Mouse (Mus musculus): ENCODE measurements at regions not wholly inside any gene's neighbourhood (a gene's known extent, or its start where the extent isn't known, plus 50 kb on each side); places are given as distances from the start of the nearest gene placed in this dataset.
"Not testable (repeated sequence)": the region's sequence is repeated elsewhere in the genome, so short reads cannot be mapped to it uniquely, and the experiment has no call there.

- DNase-seq (ENCODE audit: low spot score): no peak
Measured at GRCm38 (mm10) chr14:59075845-59076745, 66.6 kb downstream of the 1700129C05Rik start.

DNA sequence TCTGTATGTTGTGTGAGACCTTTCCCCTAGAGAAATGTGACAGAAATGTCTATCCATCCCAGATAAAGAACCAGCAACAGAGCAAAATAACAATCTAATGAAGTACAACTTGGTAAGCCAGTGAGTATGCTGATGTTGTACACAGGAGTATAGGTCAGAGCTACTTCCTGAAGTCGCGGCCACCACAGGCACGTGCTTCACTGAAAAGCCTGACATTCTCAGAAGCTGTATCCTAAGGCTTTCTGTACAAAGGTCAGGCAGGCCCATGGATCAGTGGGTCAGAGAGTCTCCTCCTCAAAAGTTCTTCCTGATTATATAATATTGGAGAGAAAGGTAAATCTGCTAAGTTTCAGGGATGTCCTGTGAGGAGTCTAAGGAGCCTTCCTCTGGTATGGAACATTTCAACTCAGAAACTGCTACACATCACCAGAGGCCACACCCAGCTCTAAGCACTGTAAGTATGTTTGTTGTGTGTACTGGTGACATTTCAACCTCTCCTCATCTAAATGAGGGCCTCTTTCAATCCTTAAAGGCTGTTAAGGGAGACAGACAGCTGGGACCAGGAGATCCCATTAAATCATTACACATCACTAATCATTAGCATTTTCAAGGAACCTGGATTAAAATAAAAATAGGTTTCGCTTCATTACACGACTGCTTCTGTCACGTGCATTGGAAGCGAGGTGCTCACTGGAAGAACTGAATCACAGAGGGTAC is 70.2 kb downstream of the 1700129C05Rik start:
- no peak for DNase-seq (ENCODE audit: low spot score)

- no peak for DNase-seq (ENCODE audit: low spot score)
Measured at GRCm38 (mm10) chr14:59070056-59070455, 72.6 kb downstream of the 1700129C05Rik start.

DNA sequence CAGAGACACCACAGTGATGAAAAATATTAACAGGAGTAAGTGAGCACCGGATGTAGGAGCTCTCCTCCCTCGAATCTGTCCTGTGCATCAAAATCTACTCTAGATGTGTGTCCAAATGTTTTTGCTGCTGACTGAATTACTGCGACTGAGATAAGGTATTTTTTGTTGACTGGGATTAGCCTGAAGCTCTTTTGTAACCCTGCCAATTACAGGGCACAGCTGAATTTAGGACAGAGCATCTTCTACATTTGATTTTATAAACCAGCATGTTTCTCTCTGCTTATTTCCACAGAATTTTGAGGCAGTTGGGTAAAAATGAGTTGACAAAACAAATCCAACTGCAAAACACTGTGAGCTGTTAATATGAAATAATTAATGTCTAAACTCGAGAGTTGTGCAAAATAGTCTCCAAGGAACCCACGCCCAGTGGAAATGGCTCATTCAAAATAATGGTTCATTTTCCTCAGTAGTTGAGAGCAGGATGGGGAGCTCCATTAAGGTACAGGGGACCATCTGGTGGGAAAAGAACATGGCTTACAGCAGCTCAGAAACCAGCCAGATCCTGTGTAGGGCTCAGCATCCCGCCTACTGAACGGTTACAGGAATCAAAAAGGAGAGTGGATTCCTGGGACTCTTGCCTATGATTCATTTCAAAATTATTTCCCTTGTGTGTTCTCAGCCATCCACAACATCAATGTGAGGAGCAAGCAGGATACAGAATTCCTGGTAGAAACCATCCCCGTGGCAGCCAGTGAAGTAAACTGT is 76.1 kb downstream of the 1700129C05Rik start:
- DNase-seq (ENCODE audit: low spot score): no peak

DNA sequence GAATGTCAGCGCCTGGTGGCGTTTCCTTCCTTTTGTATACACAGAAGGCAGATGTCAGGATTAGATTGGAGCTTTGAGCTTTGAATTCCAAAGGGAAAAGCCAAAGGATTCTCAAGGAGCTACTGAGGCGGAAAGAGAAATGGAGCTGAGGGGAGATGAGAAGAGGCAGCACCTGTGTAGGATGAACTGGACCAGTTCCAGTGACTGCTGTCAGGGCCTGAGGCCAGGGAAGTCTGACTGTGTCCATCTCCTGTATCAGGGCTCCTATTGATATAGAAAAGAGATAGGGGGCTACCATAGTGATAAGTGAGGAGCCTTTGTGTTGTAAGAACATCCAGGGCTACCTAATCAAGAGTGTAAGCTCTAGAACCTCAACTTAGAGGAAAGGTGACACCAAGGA is 79.5 kb downstream of the 1700129C05Rik start:
- DNase-seq (ENCODE audit: low spot score): no peak

DNA sequence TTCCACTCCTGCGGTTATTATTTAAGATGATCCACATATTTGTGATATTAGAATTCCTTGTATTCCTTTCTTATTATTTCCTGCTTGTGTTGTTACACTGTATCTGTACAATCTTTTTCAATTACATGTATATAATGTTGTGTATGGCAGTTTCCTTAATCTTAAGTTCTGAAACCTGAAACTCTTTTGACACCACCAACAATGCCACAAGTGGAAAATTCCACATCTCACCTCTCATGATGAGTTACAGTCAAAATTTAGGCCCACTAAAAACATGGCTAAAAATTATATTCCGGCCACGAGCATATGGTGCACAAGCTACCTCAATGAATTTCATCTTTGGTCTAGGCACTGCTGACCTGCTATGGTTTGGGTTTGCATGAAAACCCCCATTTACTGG is 85.9 kb downstream of the 1700129C05Rik start:
- no peak for DNase-seq (ENCODE audit: low spot score)

DNA sequence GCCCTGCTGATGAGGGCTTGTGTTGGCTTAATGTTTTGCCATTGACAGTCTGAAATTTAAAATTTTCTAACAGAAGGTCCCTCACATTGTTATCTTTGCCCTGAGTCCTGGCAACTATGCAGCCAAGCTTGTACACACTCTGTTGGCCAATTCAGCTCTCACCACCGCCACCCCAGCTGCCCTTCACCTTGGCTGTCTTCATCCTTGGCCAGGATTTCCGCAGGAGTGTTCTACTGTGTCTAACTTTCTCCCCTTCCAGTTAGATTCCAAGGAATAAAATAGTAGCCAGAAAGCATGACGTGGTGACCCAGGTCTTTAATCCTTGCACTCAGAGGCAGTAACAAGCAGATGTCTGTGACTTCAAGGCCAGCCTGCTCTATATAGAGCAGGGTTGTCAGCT is 87.4 kb downstream of the 1700129C05Rik start:
- no peak for DNase-seq (ENCODE audit: low spot score)

GRCm38 (mm10) chr14:59052421-59052820 is 90.3 kb downstream of the 1700129C05Rik start:
- DNase-seq (ENCODE audit: low spot score): no peak

DNA sequence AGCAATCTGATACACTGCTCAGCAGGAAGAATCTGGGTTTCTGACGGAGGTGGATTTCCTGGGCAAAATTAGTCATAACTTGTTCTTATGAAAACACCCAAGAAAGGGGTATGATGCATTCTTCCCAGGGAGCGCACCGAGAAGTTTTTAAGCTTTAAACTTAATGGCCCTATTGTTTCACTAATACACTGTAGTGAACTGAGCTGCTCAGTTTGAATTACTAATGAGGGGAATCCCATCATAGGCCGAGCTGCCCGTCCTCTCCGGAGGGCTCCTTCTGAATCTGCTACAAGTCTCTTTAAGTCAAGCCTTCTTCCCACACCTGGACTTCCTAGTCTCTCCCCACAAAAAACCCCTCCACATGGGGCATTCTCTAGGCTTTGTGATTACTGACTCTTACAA is 91.2 kb downstream of the 1700129C05Rik start:
- DNase-seq (ENCODE audit: low spot score): no peak

- DNase-seq (ENCODE audit: low spot score): no peak
Measured at GRCm38 (mm10) chr14:59045687-59046086, 97.0 kb downstream of the 1700129C05Rik start.

- DNase-seq (ENCODE audit: low spot score): no peak
Measured at GRCm38 (mm10) chr14:59045235-59045634, 97.5 kb downstream of the 1700129C05Rik start.

- DNase-seq (ENCODE audit: low spot score): no peak
Measured at GRCm38 (mm10) chr14:59042152-59042551, 100.5 kb downstream of the 1700129C05Rik start.

DNA sequence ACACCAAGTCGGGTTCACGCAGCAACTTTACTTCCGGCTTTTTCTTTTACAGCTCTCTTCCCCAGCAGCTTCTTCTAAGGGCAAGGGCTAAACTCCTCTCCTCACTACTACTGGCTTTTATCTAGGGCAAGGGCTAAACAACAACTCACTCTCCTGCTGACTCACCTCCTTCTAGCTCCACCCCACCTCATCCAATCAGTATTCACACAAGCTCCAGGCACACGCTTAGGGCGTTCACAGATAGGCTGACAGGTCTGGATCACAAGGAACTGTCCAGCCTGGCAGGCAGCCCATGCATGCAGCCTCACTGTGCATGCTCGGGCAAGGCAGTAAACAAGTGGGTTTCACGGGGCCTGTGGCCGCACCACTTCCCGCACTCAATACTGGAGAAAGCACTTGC is 116.9 kb downstream of the 1700129C05Rik start:
- DNase-seq (ENCODE audit: low spot score): not testable (repeated sequence)

DNA sequence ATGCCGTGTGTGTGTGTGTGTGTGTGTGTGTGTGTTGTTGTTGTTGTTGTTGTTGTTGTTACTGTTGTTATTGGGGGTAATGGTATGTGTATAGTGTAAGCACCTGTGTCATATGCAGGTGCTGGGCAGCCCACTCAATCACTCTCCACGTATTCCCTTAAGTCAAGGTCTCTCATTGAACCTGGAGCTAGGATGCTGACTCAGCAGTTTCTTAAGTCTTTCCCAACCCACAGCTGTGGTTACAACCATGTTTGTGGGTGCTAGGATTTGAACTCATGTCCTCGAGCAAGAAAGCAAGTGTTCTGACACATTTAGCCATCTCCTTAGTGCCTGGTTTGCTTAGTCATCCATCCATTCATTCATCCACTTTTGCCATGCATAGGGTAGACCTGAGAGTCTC is 133.2 kb downstream of the 1700129C05Rik start:
- DNase-seq (ENCODE audit: low spot score): no peak

GRCm38 (mm10) chr14:58999106-58999778 is 143.5 kb downstream of the 1700129C05Rik start:
- DNase-seq (ENCODE audit: low spot score): no peak

DNA sequence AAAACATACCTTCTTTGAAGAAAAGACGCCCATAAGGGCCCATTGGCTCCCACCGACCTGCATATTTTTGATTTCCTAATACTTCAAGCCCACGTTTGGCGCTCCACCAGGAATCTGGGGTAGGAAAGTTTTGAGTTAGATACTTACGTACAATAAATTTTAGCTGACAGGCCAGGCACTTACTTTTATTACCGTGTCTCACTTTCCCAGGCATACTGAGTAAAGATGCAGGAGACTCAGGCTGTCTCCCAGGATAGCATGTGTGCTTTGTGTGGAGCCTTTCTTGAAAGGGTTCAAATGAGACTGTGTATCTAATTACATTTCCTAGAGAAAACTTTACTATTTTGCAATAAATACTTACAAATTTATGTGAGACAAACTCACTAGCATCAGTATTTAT is 147.7 kb downstream of the 1700129C05Rik start:
- no peak for DNase-seq (ENCODE audit: low spot score)

GRCm38 (mm10) chr14:58989644-58990217 is 153.0 kb downstream of the 1700129C05Rik start:
- DNase-seq (ENCODE audit: low spot score): no peak

- DNase-seq (ENCODE audit: low spot score): no peak
Measured at GRCm38 (mm10) chr14:58987688-58988087, 155.0 kb downstream of the 1700129C05Rik start.

DNA sequence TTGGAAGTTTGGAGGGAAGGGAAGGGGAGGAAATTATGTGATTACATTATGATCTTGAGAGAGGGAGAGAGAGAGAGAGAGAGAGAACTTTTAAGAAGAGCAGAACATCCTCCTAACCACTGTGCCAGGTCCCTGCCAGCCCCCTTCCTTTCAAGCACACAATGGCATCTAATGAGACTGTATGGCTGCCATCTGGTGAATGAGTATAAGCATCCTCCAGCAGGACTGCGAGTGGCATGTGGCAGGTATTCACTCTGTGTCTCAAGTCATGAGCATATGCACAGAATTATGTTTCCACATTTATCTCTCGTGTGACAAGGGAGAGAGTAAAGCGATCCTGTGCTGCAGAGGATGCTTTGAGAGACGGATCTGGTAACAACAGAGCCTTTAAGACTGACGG is 156.9 kb downstream of the 1700129C05Rik start:
- no peak for DNase-seq (ENCODE audit: low spot score)

DNA sequence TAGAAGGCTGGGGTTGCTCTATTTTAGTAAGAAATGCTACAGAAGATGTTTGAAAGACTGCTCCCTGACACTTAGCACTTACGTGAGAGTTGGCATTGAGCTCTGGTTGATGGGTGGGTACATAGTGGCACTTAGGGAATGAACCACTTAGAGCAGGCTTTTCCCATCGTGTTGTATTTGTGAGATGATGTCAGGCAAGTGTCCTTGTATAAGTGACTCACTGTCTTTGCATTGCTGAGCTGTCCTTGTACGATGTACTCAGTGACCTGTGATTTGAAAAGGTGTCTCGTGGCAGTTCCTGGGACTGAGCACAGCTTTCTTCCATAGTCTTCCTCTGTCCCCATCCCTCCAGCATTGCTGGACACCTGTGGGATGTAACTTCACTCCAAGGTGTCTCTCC is 165.9 kb downstream of the 1700129C05Rik start:
- DNase-seq (ENCODE audit: low spot score): no peak

DNA sequence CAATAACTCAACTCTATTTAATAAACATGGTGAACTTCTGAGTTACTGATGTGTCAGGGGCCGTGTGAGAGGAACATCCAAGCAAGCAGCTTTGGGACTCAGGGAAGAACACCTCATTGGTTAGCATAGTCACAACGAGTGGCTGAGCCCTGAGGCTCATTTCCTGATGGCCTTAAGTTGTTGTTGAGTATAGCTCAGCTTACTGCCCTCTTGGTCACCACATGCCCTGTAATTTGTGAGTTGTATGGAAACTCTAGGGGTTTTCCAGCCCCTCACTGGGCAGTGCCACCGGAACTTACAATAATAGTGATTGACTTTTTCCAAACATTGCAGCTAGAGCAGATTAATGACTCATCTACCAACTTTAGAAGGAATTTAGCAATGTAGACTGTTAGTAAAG is 173.4 kb downstream of the 1700129C05Rik start:
- DNase-seq (ENCODE audit: low spot score): no peak

DNA sequence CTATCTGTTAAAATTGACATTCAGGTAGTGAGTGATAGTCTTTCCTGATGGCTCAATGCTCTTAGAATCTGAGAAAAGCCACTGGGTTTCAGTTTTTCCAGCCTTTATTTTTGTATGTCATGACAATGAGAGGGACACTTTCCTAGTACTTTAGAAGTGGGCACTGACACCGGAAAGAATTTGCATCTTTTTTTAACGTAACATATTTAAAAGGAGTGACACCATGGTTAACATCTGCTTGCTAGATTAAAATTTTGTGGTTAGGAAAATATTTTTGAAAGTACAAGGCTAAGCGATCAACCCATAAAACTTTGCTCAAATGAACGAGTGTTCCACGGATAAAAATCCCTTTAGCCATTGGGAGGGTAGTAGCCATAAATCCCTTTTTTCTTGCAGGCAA is 174.7 kb downstream of the 1700129C05Rik start:
- DNase-seq (ENCODE audit: low spot score): no peak
